Mouse (Mus musculus) forebrain, embryonic 14.5 days (tissue): ENCODE results near the gene Gon4l. TPM values are rescaled to one million over a fixed set of nuclear protein-coding genes. Genes with fewer than 3 reads are reported as not detected.

Experiments
- ATAC-seq: fragments of 200-750 bp; cut with Nextera tagmentation; 2 replicates; pipeline ENCODE4 v1.8.0; 2017; ENCODE audit warnings: mild to moderate bottlenecking, moderate library complexity
- DNase-seq: peaks from one replicate; pipeline ENCODE4 v3.0.0-alpha.2; 2015; ENCODE audit warnings: low spot score
- H3K27ac ChIP-seq: fragments of 300-500 bp; sonication (generic); 2 replicates; pipeline ENCODE4 v1.5.1; 2014; ENCODE audit warnings: low read depth, mild to moderate bottlenecking, control low read depth, low read length, moderate library complexity
- H3K27me3 ChIP-seq: fragments of 300-500 bp; sonication (generic); replicated peaks from 2 replicates; pipeline ENCODE4 v1.6.1; 2014; ENCODE audit warnings: low read length, control low read depth, mixed read lengths; ENCODE audit not compliant: control insufficient read depth, insufficient read depth
- H3K36me3 ChIP-seq: fragments of 300-500 bp; sonication (generic); 2 replicates; pipeline ENCODE4 v1.6.1; 2014; ENCODE audit warnings: low read length, control low read depth; ENCODE audit not compliant: control insufficient read depth, insufficient read depth
- H3K4me1 ChIP-seq: fragments of 300-500 bp; sonication (generic); 2 replicates; pipeline ENCODE4 v1.6.1; 2014; ENCODE audit warnings: antibody characterized with exemption, low read length, control low read depth; ENCODE audit not compliant: control insufficient read depth, insufficient read depth
- H3K4me2 ChIP-seq: fragments of 300-500 bp; sonication (generic); 2 replicates; pipeline ENCODE4 v1.6.1; 2014; ENCODE audit warnings: mild to moderate bottlenecking, control low read depth, low read length
- H3K4me3 ChIP-seq: fragments of 300-500 bp; sonication (generic); 2 replicates; pipeline ENCODE4 v1.5.1; 2014; ENCODE audit warnings: low read depth, low read length, control low read depth
- H3K9ac ChIP-seq: fragments of 300-500 bp; sonication (generic); 2 replicates; pipeline ENCODE4 v1.6.1; 2014; ENCODE audit warnings: mild to moderate bottlenecking, low read length, control low read depth, moderate library complexity
- H3K9me3 ChIP-seq: fragments of 300-500 bp; sonication (generic); replicated peaks from 2 replicates; pipeline ENCODE4 v1.6.1; 2016; ENCODE audit warnings: low read length, control low read depth, mixed read lengths; ENCODE audit not compliant: control insufficient read depth
- WGBS: fragments of 180-500 bp; shearing (Covaris S2); extraction: QIAGEN DNeasy Blood & Tissue Kit; methylation state at CpG from one replicate; pipeline ENCODE4 v1.1.7; 2014; 5-methylcytosine and 5-hydroxymethylcytosine counted together
- polyA plus RNA-seq: library from polyadenylated mRNA; unstranded; fragments of >200 nt; fragmentation: Nextera tagmentation; extraction: Ambion mirVana; gene quantifications from 2 replicates; pipeline ENCODE4 v1.2.1, GENCODE M21; 2014

The Gon4l gene
- polyA plus RNA-seq, 1 experiment from 2014 or later: 12.3 TPM

- Histone ChIP-seq H3K4me1 (peaks cover 6% of the 10 kb centered on the region; the same call in 1 of the 2 replicates), H3K36me3 (peaks cover 32% of the 10 kb centered on the region), H3K9me3 (no peaks in the 10 kb centered on the region), H3K9ac (no peak overlapping the region), H3K4me2 (no peak overlapping the region), H3K27me3 (no peaks in the 10 kb centered on the region), H3K4me3 (no peak overlapping the region), H3K27ac (no peak overlapping the region)
- ATAC-seq: no peak
- no peak for DNase-seq
- WGBS: 79% methylated on average over 13 of the region's 13 CpGs
Observed at GRCm38 (mm10) chr3:88918981-88919380, 84.0 kb downstream of the Gon4l start.

DNA sequence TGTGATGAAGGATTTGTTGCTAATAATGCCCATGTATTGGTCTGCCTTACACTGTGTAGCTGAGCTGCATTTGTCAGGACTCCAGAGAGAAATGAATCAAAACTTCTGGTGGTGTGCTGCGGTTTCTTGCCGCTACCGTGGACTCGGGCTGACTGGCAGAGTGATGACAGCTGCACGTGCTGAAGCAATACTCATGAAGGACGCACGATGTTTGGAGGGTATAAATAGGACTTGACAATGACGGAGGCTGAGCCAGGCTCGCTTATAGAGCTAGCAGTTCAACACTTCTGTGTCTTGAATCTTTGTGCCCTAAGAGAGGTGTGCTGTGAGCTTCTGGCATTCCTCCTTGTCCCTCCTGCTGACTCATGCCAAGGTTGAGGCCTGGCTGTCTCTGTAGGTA, 86.4 kb downstream of the Gon4l start:
- Histone ChIP-seq H3K36me3 (peaks cover 55% of the 10 kb centered on the region), H3K9ac (no peak overlapping the region), H3K4me1 (no peaks in the 10 kb centered on the region), H3K4me2 (no peak overlapping the region), H3K4me3 (no peak overlapping the region), H3K27ac (no peak overlapping the region), H3K9me3 (no peaks in the 10 kb centered on the region), H3K27me3 (no peaks in the 10 kb centered on the region)
- DNase-seq: no peak
- ATAC-seq: no peak
- 97% methylated on average over 9 of the region's 9 CpGs for WGBS

DNA sequence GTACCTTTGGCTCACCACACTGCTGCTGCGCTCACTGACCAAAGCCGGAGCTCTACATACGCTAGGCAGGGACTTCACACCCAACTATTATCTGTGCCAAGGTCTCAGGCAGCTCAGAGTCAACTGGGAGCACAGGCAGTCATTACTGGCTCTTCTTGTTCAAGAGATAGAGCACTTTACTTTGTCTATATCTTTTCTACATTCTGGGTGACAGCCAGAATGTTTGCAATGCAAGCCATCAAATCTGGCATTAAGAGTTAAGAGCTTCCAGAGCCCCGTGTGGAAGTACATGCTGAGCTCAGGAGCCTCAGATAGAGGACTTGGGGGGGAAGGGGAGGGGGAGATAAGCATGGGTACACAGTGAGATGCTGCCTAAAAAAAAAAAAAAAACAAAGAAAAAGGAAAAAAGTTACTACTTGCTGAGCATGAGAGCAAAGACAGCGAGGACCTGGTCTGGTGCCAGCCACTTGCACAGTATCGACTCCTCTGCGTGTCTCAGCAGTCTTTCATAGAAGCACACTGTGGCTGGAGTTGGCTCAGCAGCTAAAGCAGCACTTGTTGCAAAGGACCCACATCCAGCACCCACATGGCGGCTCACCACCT, 89.1 kb downstream of the Gon4l start:
- Histone ChIP-seq H3K27me3 (no peaks in the 10 kb centered on the region), H3K36me3 (peaks cover 81% of the 10 kb centered on the region), H3K27ac (no peak overlapping the region), H3K4me2 (no peak overlapping the region), H3K9ac (no peak overlapping the region), H3K4me3 (no peak overlapping the region), H3K4me1 (no peaks in the 10 kb centered on the region), H3K9me3 (no peaks in the 10 kb centered on the region)
- ATAC-seq: no peak
- no peak for DNase-seq
- 91% methylated on average over 8 of the region's 8 CpGs for WGBS

DNA sequence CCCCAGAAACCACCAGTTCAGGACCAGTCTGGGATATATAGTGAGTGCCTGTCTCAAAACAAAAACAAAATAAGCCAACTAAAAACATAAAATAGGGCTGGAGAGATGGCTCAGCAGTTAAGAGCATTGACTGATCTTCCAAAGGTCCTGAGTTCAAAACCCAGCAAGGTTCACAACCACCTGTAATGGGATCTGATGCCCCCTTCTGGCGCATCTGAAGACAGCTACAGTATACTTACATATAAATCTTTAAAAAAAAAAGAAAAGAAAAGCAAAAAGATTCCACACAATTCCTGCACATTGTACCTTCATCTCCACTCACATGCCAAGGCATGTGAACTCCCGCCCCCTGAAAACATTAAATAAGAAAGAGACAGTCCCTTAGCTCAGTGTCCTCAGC, 90.6 kb downstream of the Gon4l start:
- Histone ChIP-seq H3K4me1 (no peaks in the 10 kb centered on the region), H3K4me3 (no peak overlapping the region), H3K27me3 (no peaks in the 10 kb centered on the region), H3K36me3 (peaks cover 97% of the 10 kb centered on the region), H3K4me2 (no peak overlapping the region), H3K27ac (no peak overlapping the region), H3K9me3 (no peaks in the 10 kb centered on the region), H3K9ac (no peak overlapping the region)
- 92% methylated on average over 2 of the region's 2 CpGs for WGBS
- no peak for ATAC-seq
- no peak for DNase-seq

- H3K36me3 ChIP-seq: peaks cover 83% of the 10 kb centered on the region
- ATAC-seq: no peak
- H3K9me3 ChIP-seq: no peaks in the 10 kb centered on the region
Observed at GRCm38 (mm10) chr3:88929501-88929900, 94.5 kb downstream of the Gon4l start.

DNA sequence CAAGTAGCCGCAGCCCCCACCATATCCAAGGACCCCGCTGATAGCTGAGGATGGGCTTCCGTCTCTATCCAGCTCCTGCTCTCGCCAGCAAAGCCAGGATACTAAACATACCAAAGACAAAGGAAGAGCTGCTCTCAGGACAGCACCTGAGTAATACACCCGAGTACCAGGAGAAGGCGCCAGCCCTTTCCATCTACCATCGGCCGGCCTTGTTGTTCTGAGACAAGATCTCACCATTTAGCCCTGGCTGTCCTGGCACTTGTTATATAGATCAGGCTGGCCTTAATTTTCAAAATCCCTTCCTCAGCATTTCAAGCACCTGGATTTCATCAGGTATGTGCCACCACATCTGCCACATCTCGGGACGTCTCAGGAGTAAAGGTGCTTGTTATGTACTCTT, 104.0 kb downstream of the Gon4l start:
- Histone ChIP-seq H3K4me1 (no peaks in the 10 kb centered on the region), H3K27ac (no peak overlapping the region), H3K9me3 (no peaks in the 10 kb centered on the region), H3K9ac (no peak overlapping the region), H3K36me3 (peaks cover 65% of the 10 kb centered on the region), H3K4me2 (no peak overlapping the region), H3K4me3 (no peak overlapping the region), H3K27me3 (no peaks in the 10 kb centered on the region)
- WGBS: 94% methylated on average over 10 of the region's 10 CpGs
- no peak for ATAC-seq
- no peak for DNase-seq

More at GRCm38 (mm10) chr3:88929501-88929900, 94.5 kb downstream of the Gon4l start:
- WGBS: 85% methylated on average over 3 of the region's 3 CpGs
- Histone ChIP-seq H3K4me1 (no peaks in the 10 kb centered on the region), H3K27me3 (no peaks in the 10 kb centered on the region), H3K27ac (no peak overlapping the region), H3K4me2 (no peak overlapping the region), H3K4me3 (no peak overlapping the region), H3K9ac (no peak overlapping the region)
- DNase-seq: no peak

DNA sequence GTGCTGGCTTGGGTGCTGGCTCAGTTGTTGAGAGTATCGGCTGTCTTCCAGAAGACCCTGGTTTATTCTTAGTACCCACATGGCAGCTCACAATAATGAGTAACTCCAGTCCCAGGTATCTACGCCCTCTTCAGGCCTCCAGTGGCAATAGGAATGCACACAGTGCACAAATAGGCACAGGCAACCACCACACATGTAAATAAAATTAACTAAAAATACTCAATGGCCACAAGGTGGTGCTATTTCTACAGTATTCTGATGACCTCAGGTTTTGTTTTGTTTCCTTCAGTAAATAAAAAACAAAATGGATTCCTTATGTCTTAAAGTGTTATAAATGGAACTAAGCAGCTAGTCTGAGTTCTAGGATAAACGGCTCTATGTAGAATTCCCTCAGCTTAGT, 104.7 kb downstream of the Gon4l start:
- Histone ChIP-seq H3K27ac (no peak overlapping the region), H3K4me2 (no peak overlapping the region), H3K9me3 (no peaks in the 10 kb centered on the region), H3K9ac (no peak overlapping the region), H3K36me3 (peaks cover 58% of the 10 kb centered on the region), H3K4me3 (no peak overlapping the region), H3K4me1 (no peaks in the 10 kb centered on the region), H3K27me3 (no peaks in the 10 kb centered on the region)
- DNase-seq: peak; percentile 90
- peak; percentile 62 for ATAC-seq
- WGBS: 70% methylated on average over 3 of the region's 3 CpGs

DNA sequence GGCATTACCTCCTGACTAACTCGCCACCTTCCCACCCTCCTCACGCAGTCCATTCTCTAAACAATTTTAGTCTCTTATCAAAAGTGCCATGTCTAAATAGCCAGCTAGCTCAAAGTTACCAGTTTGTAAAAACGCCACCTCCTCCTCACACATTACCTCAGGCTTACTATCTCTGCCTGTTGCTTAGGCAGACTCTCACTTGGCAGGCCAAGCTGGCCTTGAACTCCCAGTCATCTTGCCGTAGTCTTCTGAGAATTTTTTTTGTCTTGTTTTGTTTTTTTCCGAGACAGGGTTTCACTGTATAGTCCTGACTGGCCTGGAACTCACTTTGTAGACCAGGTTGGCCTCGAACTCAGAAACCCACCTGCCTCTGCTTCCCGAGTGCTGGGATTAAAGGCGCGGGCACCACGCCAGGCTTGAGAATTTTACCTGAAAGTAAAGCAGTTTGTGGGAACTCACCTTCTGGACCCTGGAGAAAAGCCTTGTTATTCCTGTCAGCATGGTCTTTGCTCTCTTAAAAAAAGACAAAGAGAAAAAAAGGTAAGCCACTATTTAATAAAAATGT, 107.4 kb downstream of the Gon4l start:
- no peaks in the 10 kb centered on the region for H3K4me1 ChIP-seq
- ATAC-seq: no peak
- no peak overlapping the region for H3K4me2 ChIP-seq
- no peak overlapping the region for H3K4me3 ChIP-seq
- no peak overlapping the region for H3K9ac ChIP-seq
- H3K27ac ChIP-seq: no peak overlapping the region
- peaks cover 37% of the 10 kb centered on the region for H3K36me3 ChIP-seq
- no peaks in the 10 kb centered on the region for H3K27me3 ChIP-seq
- no peaks in the 10 kb centered on the region for H3K9me3 ChIP-seq
- 94% methylated on average over 10 of the region's 10 CpGs for WGBS
- DNase-seq: no peak

DNA sequence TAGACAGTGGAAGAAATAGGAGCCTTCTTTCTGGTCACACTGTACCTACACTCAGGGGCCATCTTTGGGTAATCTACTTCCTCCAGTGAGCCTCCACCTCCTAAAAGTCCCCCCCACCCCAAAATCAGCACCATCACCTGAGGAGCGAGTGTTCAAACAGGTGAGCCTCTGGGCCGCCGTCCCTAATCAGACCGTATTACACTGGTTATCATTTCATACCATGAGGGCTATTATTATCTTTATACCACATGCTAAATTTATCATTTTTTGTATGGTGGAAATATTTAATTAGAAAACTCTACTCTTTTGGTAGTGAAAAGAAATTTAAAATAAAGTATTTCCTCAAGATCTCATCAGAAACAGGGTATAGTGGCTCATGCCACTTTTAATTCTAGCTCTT, 109.1 kb downstream of the Gon4l start:
- ATAC-seq: no peak
- DNase-seq: no peak

More for the DNA sequence above, 109.1 kb downstream of the Gon4l start:
- H3K9ac ChIP-seq: no peak overlapping the region
- H3K9me3 ChIP-seq: no peaks in the 10 kb centered on the region
- 96% methylated on average over 4 of the region's 4 CpGs for WGBS
- H3K4me2 ChIP-seq: no peak overlapping the region
- no peak overlapping the region for H3K27ac ChIP-seq
- H3K27me3 ChIP-seq: no peaks in the 10 kb centered on the region
- peaks cover 9% of the 10 kb centered on the region; the same call in 1 of the 2 replicates for H3K4me1 ChIP-seq
- peaks cover 24% of the 10 kb centered on the region for H3K36me3 ChIP-seq
- H3K4me3 ChIP-seq: no peak overlapping the region
